Mouse (Mus musculus) kidney, embryonic 14.5 days (tissue): ENCODE measurements around the gene Tpm3. TPM values are rescaled to one million over a fixed set of nuclear protein-coding genes. Genes with fewer than 3 reads are reported as not detected.
"Not testable (repeated sequence)": the region's sequence is repeated elsewhere in the genome, so short reads cannot be mapped to it uniquely, and the experiment has no call there.

ENCODE experiments used
- ATAC-seq: fragments of 200-750 bp; cut with Nextera tagmentation; 2 replicates; pipeline ENCODE4 v1.8.0; 2017; ENCODE audit warnings: moderate number of reproducible peaks, mild to moderate bottlenecking, moderate TSS enrichment, moderate library complexity; ENCODE audit not compliant: low FRiP score, low TSS enrichment
- H3K27ac ChIP-seq: fragments of 300-500 bp; sonication (generic); 2 replicates; pipeline ENCODE4 v1.5.1; 2014; ENCODE audit warnings: low read depth, mild to moderate bottlenecking, low read length, moderate library complexity, mixed read lengths
- H3K27me3 ChIP-seq: fragments of 300-500 bp; sonication (generic); 2 replicates; pipeline ENCODE4 v1.6.1; 2014; ENCODE audit warnings: mild to moderate bottlenecking, low read length; ENCODE audit not compliant: control insufficient read depth, insufficient read depth
- H3K36me3 ChIP-seq: fragments of 300-500 bp; sonication (generic); 2 replicates; pipeline ENCODE4 v1.6.1; 2014; ENCODE audit warnings: low read length, mixed read lengths; ENCODE audit not compliant: control insufficient read depth, insufficient read depth
- H3K4me1 ChIP-seq: fragments of 300-500 bp; sonication (generic); 2 replicates; pipeline ENCODE4 v1.6.1; 2014; ENCODE audit warnings: low read length, mixed read lengths; ENCODE audit not compliant: control insufficient read depth, insufficient read depth
- H3K4me2 ChIP-seq: fragments of 300-500 bp; sonication (generic); replicated peaks from 2 replicates; pipeline ENCODE4 v1.6.1; 2014; ENCODE audit warnings: low read depth, mild to moderate bottlenecking, low read length
- H3K4me3 ChIP-seq: fragments of 300-500 bp; sonication (generic); 2 replicates; pipeline ENCODE4 v1.5.1; 2014; ENCODE audit warnings: mild to moderate bottlenecking, low read length
- H3K9ac ChIP-seq: fragments of 300-500 bp; sonication (generic); 2 replicates; pipeline ENCODE4 v1.6.1; 2014; ENCODE audit warnings: low read depth, mild to moderate bottlenecking, low read length, moderate library complexity
- H3K9me3 ChIP-seq: fragments of 300-500 bp; sonication (generic); 2 replicates; pipeline ENCODE4 v1.6.1; 2016; ENCODE audit warnings: low read length; ENCODE audit not compliant: control insufficient read depth
- WGBS: fragments of 180-500 bp; shearing (Covaris S2); extraction: QIAGEN DNeasy Blood & Tissue Kit; methylation state at CpG from one replicate; pipeline ENCODE4 v1.1.7; 2014; 5-methylcytosine and 5-hydroxymethylcytosine counted together
- polyA plus RNA-seq: library from polyadenylated mRNA; unstranded; fragments of >200 nt; fragmentation: Nextera tagmentation; extraction: Ambion mirVana; gene quantifications from 2 replicates; pipeline ENCODE4 v1.2.1, GENCODE M21; 2014

Tpm3 gene
- polyA plus RNA-seq, 1 experiment from 2014 or later = 579 TPM

- Histone ChIP-seq H3K4me1 (no peaks in the 10 kb centered on the region), H3K27me3 (no peaks in the 10 kb centered on the region), H3K4me3 (no peak overlapping the region), H3K4me2 (no peak overlapping the region), H3K9ac (no peak overlapping the region), H3K27ac (peak overlapping the region; percentile 47; the same call in 1 of the 2 replicates), H3K9me3 (no peaks in the 10 kb centered on the region), H3K36me3 (no peaks in the 10 kb centered on the region)
- 52% methylated on average over 3 of the region's 3 CpGs for WGBS
- peak; percentile 79 for ATAC-seq
These were observed 43.1 kb downstream of the Tpm3 start for GRCm38 (mm10) chr3:90115526-90115925.

- no peak overlapping the region for H3K9ac ChIP-seq
- no peak overlapping the region for H3K4me2 ChIP-seq
- H3K27ac ChIP-seq = no peak overlapping the region
- no peaks in the 10 kb centered on the region for H3K9me3 ChIP-seq
- no peaks in the 10 kb centered on the region for H3K27me3 ChIP-seq
- 91% methylated on average over 13 of the region's 13 CpGs for WGBS
- no peak for ATAC-seq
- H3K36me3 ChIP-seq = no peaks in the 10 kb centered on the region
- H3K4me3 ChIP-seq = no peak overlapping the region
- H3K4me1 ChIP-seq = no peaks in the 10 kb centered on the region
These were observed 45.8 kb downstream of the Tpm3 start for GRCm38 (mm10) chr3:90118132-90118790.

- H3K36me3 ChIP-seq, H3K9me3 ChIP-seq, H3K27me3 ChIP-seq, H3K4me1 ChIP-seq, H3K4me2 ChIP-seq, H3K9ac ChIP-seq, H3K27ac ChIP-seq, ATAC-seq, H3K4me3 ChIP-seq: not testable (repeated sequence)
- 83% methylated on average over 5 of the region's 5 CpGs for WGBS
These were observed 49.6 kb downstream of the Tpm3 start for GRCm38 (mm10) chr3:90122036-90122435.

GRCm38 (mm10) chr3:90125710-90126109 lies 53.3 kb downstream of the Tpm3 start:
- ATAC-seq = no peak
- H3K4me1 ChIP-seq = no peaks in the 10 kb centered on the region
- no peaks in the 10 kb centered on the region for H3K27me3 ChIP-seq
- no peaks in the 10 kb centered on the region for H3K36me3 ChIP-seq
- H3K4me3 ChIP-seq = no peak overlapping the region
- H3K27ac ChIP-seq = no peak overlapping the region
- no peaks in the 10 kb centered on the region for H3K9me3 ChIP-seq
- 82% methylated on average over 5 of the region's 5 CpGs for WGBS
- no peak overlapping the region for H3K4me2 ChIP-seq
- H3K9ac ChIP-seq = no peak overlapping the region

- no peaks in the 10 kb centered on the region for H3K27me3 ChIP-seq
- H3K27ac ChIP-seq = no peak overlapping the region
- no peak for ATAC-seq
- H3K4me1 ChIP-seq = no peaks in the 10 kb centered on the region
- no peaks in the 10 kb centered on the region for H3K9me3 ChIP-seq
- no peak overlapping the region for H3K9ac ChIP-seq
- H3K4me3 ChIP-seq = no peak overlapping the region
- 96% methylated on average over 6 of the region's 6 CpGs for WGBS
- H3K4me2 ChIP-seq = no peak overlapping the region
- no peaks in the 10 kb centered on the region for H3K36me3 ChIP-seq
These were observed 55.4 kb downstream of the Tpm3 start for GRCm38 (mm10) chr3:90127881-90128280.

GRCm38 (mm10) chr3:90132745-90133144 lies 60.3 kb downstream of the Tpm3 start:
- Histone ChIP-seq H3K9me3 (no peaks in the 10 kb centered on the region), H3K27me3 (no peaks in the 10 kb centered on the region), H3K4me2 (no peak overlapping the region), H3K36me3 (no peaks in the 10 kb centered on the region), H3K27ac (no peak overlapping the region), H3K4me1 (no peaks in the 10 kb centered on the region), H3K4me3 (no peak overlapping the region), H3K9ac (no peak overlapping the region)
- ATAC-seq = no peak
- 86% methylated on average over 3 of the region's 3 CpGs for WGBS

- H3K4me1 ChIP-seq = no peaks in the 10 kb centered on the region
- ATAC-seq = no peak
These were observed 60.9 kb downstream of the Tpm3 start for GRCm38 (mm10) chr3:90133331-90133730.

GRCm38 (mm10) chr3:90134483-90134882 lies 62.0 kb downstream of the Tpm3 start:
- H3K4me1 ChIP-seq = no peaks in the 10 kb centered on the region
- peak; percentile 77 for ATAC-seq
- H3K9me3 ChIP-seq = no peaks in the 10 kb centered on the region
- no peaks in the 10 kb centered on the region for H3K36me3 ChIP-seq
- no peak overlapping the region for H3K9ac ChIP-seq
- WGBS = 9% methylated on average over 3 of the region's 3 CpGs
- no peak overlapping the region for H3K4me3 ChIP-seq
- H3K27me3 ChIP-seq = no peaks in the 10 kb centered on the region
- peak overlapping the region; percentile 11; the same call in 1 of the 2 replicates for H3K27ac ChIP-seq
- no peak overlapping the region for H3K4me2 ChIP-seq

More at GRCm38 (mm10) chr3:90133331-90133730, 60.9 kb downstream of the Tpm3 start:
- Histone ChIP-seq H3K27me3 (no peaks in the 10 kb centered on the region), H3K9me3 (no peaks in the 10 kb centered on the region), H3K4me3 (no peak overlapping the region), H3K9ac (no peak overlapping the region), H3K4me2 (no peak overlapping the region), H3K36me3 (no peaks in the 10 kb centered on the region), H3K27ac (peak overlapping the region; percentile 38; the same call in 1 of the 2 replicates)
- 92% methylated on average over 1 of the region's 1 CpGs for WGBS

GRCm38 (mm10) chr3:90134993-90135392 lies 62.5 kb downstream of the Tpm3 start:
- Histone ChIP-seq H3K36me3 (no peaks in the 10 kb centered on the region), H3K4me3 (no peak overlapping the region)

More at GRCm38 (mm10) chr3:90134993-90135392, 62.5 kb downstream of the Tpm3 start:
- Histone ChIP-seq H3K9ac (no peak overlapping the region), H3K27ac (peak overlapping the region; percentile 11; the same call in 1 of the 2 replicates), H3K27me3 (no peaks in the 10 kb centered on the region), H3K4me2 (no peak overlapping the region), H3K9me3 (no peaks in the 10 kb centered on the region), H3K4me1 (no peaks in the 10 kb centered on the region)
- ATAC-seq = peak; percentile 16; the same call in 1 of the 2 replicates
- 50% methylated on average over 5 of the region's 5 CpGs for WGBS
